Mouse (Mus musculus): ENCODE results near the gene Slc10a7.
"Not testable (repeated sequence)": the region's sequence is repeated elsewhere in the genome, so short reads cannot be mapped to it uniquely, and the experiment has no call there.

Gene Slc10a7

GRCm38 (mm10) chr8:78678541-78679219 is 169.5 kb downstream of the Slc10a7 start:
- DNase-seq = no peak

GRCm38 (mm10) chr8:78690795-78691194 is 181.6 kb downstream of the Slc10a7 start:
- DNase-seq = no peak

GRCm38 (mm10) chr8:78698331-78698741 is 189.2 kb downstream of the Slc10a7 start:
- no peak for DNase-seq

GRCm38 (mm10) chr8:78703068-78703820 is 194.1 kb downstream of the Slc10a7 start:
- no peak for DNase-seq

GRCm38 (mm10) chr8:78705980-78706379 is 196.8 kb downstream of the Slc10a7 start:
- DNase-seq = no peak

- no peak for DNase-seq
Observed at GRCm38 (mm10) chr8:78709948-78710644, 200.9 kb downstream of the Slc10a7 start.

GRCm38 (mm10) chr8:78710961-78711360 is 201.8 kb downstream of the Slc10a7 start:
- DNase-seq = no peak

GRCm38 (mm10) chr8:78714880-78715279 is 205.7 kb downstream of the Slc10a7 start:
- no peak for DNase-seq

- no peak for DNase-seq
Observed at GRCm38 (mm10) chr8:78716546-78716945, 207.4 kb downstream of the Slc10a7 start.

- not testable (repeated sequence) for DNase-seq
Observed at GRCm38 (mm10) chr8:78717191-78717590, 208.0 kb downstream of the Slc10a7 start.

- no peak for DNase-seq
Observed at GRCm38 (mm10) chr8:78719279-78720040, 210.3 kb downstream of the Slc10a7 start.

GRCm38 (mm10) chr8:78720041-78720414 is 210.9 kb downstream of the Slc10a7 start:
- DNase-seq = no peak

- no peak for DNase-seq
Observed at GRCm38 (mm10) chr8:78721576-78721975, 212.4 kb downstream of the Slc10a7 start.

GRCm38 (mm10) chr8:78722201-78722600 is 213.1 kb downstream of the Slc10a7 start:
- DNase-seq = no peak

- DNase-seq = no peak
Observed at GRCm38 (mm10) chr8:78724832-78725231, 215.7 kb downstream of the Slc10a7 start.

GRCm38 (mm10) chr8:78728240-78728639 is 219.1 kb downstream of the Slc10a7 start:
- DNase-seq = no peak

GRCm38 (mm10) chr8:78732410-78732809 is 223.3 kb downstream of the Slc10a7 start:
- no peak for DNase-seq

GRCm38 (mm10) chr8:78732995-78733512 is 223.9 kb downstream of the Slc10a7 start:
- no peak for DNase-seq

GRCm38 (mm10) chr8:78734721-78735517 is 225.8 kb downstream of the Slc10a7 start:
- DNase-seq = no peak

GRCm38 (mm10) chr8:78738304-78738703 is 229.2 kb downstream of the Slc10a7 start:
- DNase-seq = no peak

- DNase-seq = peak; percentile 9
Observed at GRCm38 (mm10) chr8:78740936-78741335, 231.8 kb downstream of the Slc10a7 start.

- DNase-seq = no peak
Observed at GRCm38 (mm10) chr8:78741496-78741895, 232.3 kb downstream of the Slc10a7 start.

All from kidney, adult 9 months (tissue).